ENCODE assay signal across 8 mouse cellular contexts in genomic region chr17:25561223-25562028, GRCm38 (mm10). TPM values are rescaled to one million over a fixed set of nuclear protein-coding genes. Genes with fewer than 3 reads are reported as not detected.
DNase-seq lines count a peak whose midpoint lies in the region; ATAC-seq and TF ChIP-seq lines count a peak whose summit lies in the region.
"Had no signal": no experiment of that assay in that cellular context is flagged by ENCODE, and none has a peak within 500 bp of the region (broad histone marks: within the 10 kb centered on the region; RNA-seq: fewer than 3 reads in every experiment).

No protein-coding gene starts in this region.

- DNase-seq in brain, embryonic 14.5 days (ENCODE audit: low read depth) = peak; percentile 96
- no peak for DNase-seq in embryonic facial prominence, embryonic 11.5 days (ENCODE audit: low spot score)
- DNase-seq in hindbrain, postnatal 0 days (ENCODE audit: low spot score) = peak; percentile 87
- peak; percentile 92 for DNase-seq in midbrain, postnatal 0 days (ENCODE audit: low spot score)
- DNase-seq in kidney, postnatal 25 days = no peak
- no peak for DNase-seq in lung, postnatal 0 days (ENCODE audit: low spot score)
- no peak for DNase-seq in thymus, postnatal 4 days
- DNase-seq: gastrocnemius, postnatal 14 days had no signal

- no peaks in the 10 kb centered on the region for H3K27me3 ChIP-seq in embryonic facial prominence, embryonic 11.5 days (ENCODE audit: control insufficient read depth, insufficient read depth, low read length)
- H3K27me3 ChIP-seq in hindbrain, postnatal 0 days (ENCODE audit: insufficient read depth, low read length) = no peaks in the 10 kb centered on the region
- H3K27me3 ChIP-seq in midbrain, postnatal 0 days (ENCODE audit: insufficient read depth, low read length) = no peaks in the 10 kb centered on the region
- no peaks in the 10 kb centered on the region for H3K27me3 ChIP-seq in lung, postnatal 0 days (replicated peaks; ENCODE audit: insufficient read depth, low read length)

- WGBS in embryonic facial prominence, embryonic 11.5 days = 70% methylated on average over 16 of the region's 16 CpGs
- 22% methylated on average over 16 of the region's 16 CpGs for WGBS in hindbrain, postnatal 0 days
- 29% methylated on average over 16 of the region's 16 CpGs for WGBS in midbrain, postnatal 0 days
- WGBS in lung, postnatal 0 days = 70% methylated on average over 16 of the region's 16 CpGs

- no peak overlapping the region for H3K4me3 ChIP-seq in embryonic facial prominence, embryonic 11.5 days (ENCODE audit: low read depth, low read length)
- no peak overlapping the region for H3K4me3 ChIP-seq in hindbrain, postnatal 0 days (ENCODE audit: low read length)
- H3K4me3 ChIP-seq in midbrain, postnatal 0 days (ENCODE audit: low read depth, low read length) = no peak overlapping the region
- H3K4me3 ChIP-seq in lung, postnatal 0 days (ENCODE audit: low read depth, low read length) = no peak overlapping the region

- H3K9ac ChIP-seq in embryonic facial prominence, embryonic 11.5 days (replicated peaks; ENCODE audit: low read length) = no peak overlapping the region
- H3K9ac ChIP-seq in hindbrain, postnatal 0 days (replicated peaks; ENCODE audit: low read length) = no peak overlapping the region
- H3K9ac ChIP-seq in midbrain, postnatal 0 days (replicated peaks; ENCODE audit: low read length, poor library complexity, severe bottlenecking) = no peak overlapping the region
- no peak overlapping the region for H3K9ac ChIP-seq in lung, postnatal 0 days (replicated peaks; ENCODE audit: low read depth)

- peak; percentile 82 for ATAC-seq in embryonic facial prominence, embryonic 11.5 days (replicated peaks; ENCODE audit: insufficient number of reproducible peaks, low FRiP score, low TSS enrichment, low read depth)
- peak; percentile 93 for ATAC-seq in hindbrain, postnatal 0 days
- ATAC-seq in midbrain, postnatal 0 days (ENCODE audit: low FRiP score) = peak; percentile 81
- no peak for ATAC-seq in lung, postnatal 0 days

- no peaks in the 10 kb centered on the region for H3K9me3 ChIP-seq in embryonic facial prominence, embryonic 11.5 days (replicated peaks; ENCODE audit: control insufficient read depth, low read length)
- H3K9me3 ChIP-seq in hindbrain, postnatal 0 days (ENCODE audit: low read length) = no peaks in the 10 kb centered on the region
- H3K9me3 ChIP-seq in midbrain, postnatal 0 days (ENCODE audit: low read length) = no peaks in the 10 kb centered on the region
- H3K9me3 ChIP-seq in lung, postnatal 0 days (ENCODE audit: low read length) = no peaks in the 10 kb centered on the region

- H3K36me3 ChIP-seq in embryonic facial prominence, embryonic 11.5 days (replicated peaks; ENCODE audit: control insufficient read depth, insufficient read depth, low read depth, low read length) = no peaks in the 10 kb centered on the region
- no peaks in the 10 kb centered on the region for H3K36me3 ChIP-seq in hindbrain, postnatal 0 days (ENCODE audit: insufficient read depth, low read length)
- no peaks in the 10 kb centered on the region for H3K36me3 ChIP-seq in midbrain, postnatal 0 days (ENCODE audit: insufficient read depth, low read length)
- no peaks in the 10 kb centered on the region for H3K36me3 ChIP-seq in lung, postnatal 0 days (ENCODE audit: insufficient read depth, low read length)

- H3K4me1 ChIP-seq in embryonic facial prominence, embryonic 11.5 days (ENCODE audit: control insufficient read depth, insufficient read depth, low read length) = peaks cover 6% of the 10 kb centered on the region
- H3K4me1 ChIP-seq in hindbrain, postnatal 0 days (ENCODE audit: insufficient read depth, low read length) = peaks cover 19% of the 10 kb centered on the region
- H3K4me1 ChIP-seq in midbrain, postnatal 0 days (ENCODE audit: insufficient read depth, low read length) = peaks cover 10% of the 10 kb centered on the region
- no peaks in the 10 kb centered on the region for H3K4me1 ChIP-seq in lung, postnatal 0 days (ENCODE audit: insufficient read depth, low read depth, low read length)

- no peak for TF ChIP-seq POLR2A in brain, embryonic 14.5 days (IDR thresholded peaks at IDR 0.05; ENCODE audit: borderline replicate concordance, extremely low read depth, insufficient read depth, insufficient read length, poor library complexity, severe bottlenecking)

- no peak for TF ChIP-seq CTCF in brain, embryonic 14.5 days (IDR thresholded peaks at IDR 0.05; ENCODE audit: borderline replicate concordance, extremely low read depth, insufficient read depth, insufficient read length)
- TF ChIP-seq CTCF in hindbrain, postnatal 0 days (IDR thresholded peaks at IDR 0.05; ENCODE audit: low read depth) = no peak; the same call in 1 of the 2 replicates
- no peak for TF ChIP-seq CTCF in midbrain, postnatal 0 days (IDR thresholded peaks at IDR 0.05)
- TF ChIP-seq CTCF in lung, postnatal 0 days (IDR thresholded peaks at IDR 0.05) = no peak

- no peak overlapping the region for H3K4me2 ChIP-seq in embryonic facial prominence, embryonic 11.5 days (ENCODE audit: low read depth, low read length)
- H3K4me2 ChIP-seq in hindbrain, postnatal 0 days (ENCODE audit: low read depth, low read length) = no peak overlapping the region
- H3K4me2 ChIP-seq in midbrain, postnatal 0 days (ENCODE audit: low read depth, low read length, poor library complexity, severe bottlenecking) = no peak overlapping the region
- H3K4me2 ChIP-seq in lung, postnatal 0 days (replicated peaks; ENCODE audit: low read depth, low read length) = no peak overlapping the region

- TF ChIP-seq EP300 in lung, postnatal 0 days (IDR thresholded peaks at IDR 0.05) = no peak

- H3K27ac ChIP-seq in embryonic facial prominence, embryonic 11.5 days (replicated peaks; ENCODE audit: low read depth, low read length) = no peak overlapping the region
- H3K27ac ChIP-seq in hindbrain, postnatal 0 days = peak overlapping the region; percentile 78
- peak overlapping the region; percentile 65 for H3K27ac ChIP-seq in midbrain, postnatal 0 days (ENCODE audit: low read depth, low read length)
- no peak overlapping the region for H3K27ac ChIP-seq in lung, postnatal 0 days (ENCODE audit: low read length)

RNA-seq across cellular contexts. Expression of gene Sox8, which starts 9.1 kb away (rescaled TPM):
- polyA plus RNA-seq in brain, embryonic 14.5 days (2012; rRNA removed) = 17.6 and 17.9 TPM in 2 replicates
- polyA plus RNA-seq in embryonic facial prominence, embryonic 11.5 days (2014; fragmentation: Nextera tagmentation; extraction: Ambion mirVana) = 6.2 and 9.5 TPM in 2 replicates
- 52.1 and 54.5 TPM in 2 replicates for total RNA-seq in hindbrain, postnatal 0 days (2014; rRNA removed)
- 28.9 and 31.5 TPM in 2 replicates for polyA plus RNA-seq in hindbrain, postnatal 0 days (2015; fragmentation: Nextera tagmentation; extraction: Ambion mirVana)
- 21.5 and 31.0 TPM in 2 replicates for total RNA-seq in midbrain, postnatal 0 days (2014; rRNA removed)
- polyA plus RNA-seq in midbrain, postnatal 0 days (2015; fragmentation: Nextera tagmentation; extraction: Ambion mirVana) = 16.3 and 19.9 TPM in 2 replicates
- polyA plus RNA-seq in lung, postnatal 0 days (2015; fragmentation: Nextera tagmentation; extraction: Ambion mirVana) = 0.19 and 0.24 TPM in 2 replicates

RNA-seq across cellular contexts. Expression of gene Lmf1, which starts 17.5 kb away (rescaled TPM):
- polyA plus RNA-seq in brain, embryonic 14.5 days (2012; rRNA removed) = 11.7 and 16.0 TPM in 2 replicates
- 24.9 and 25.7 TPM in 2 replicates for polyA plus RNA-seq in embryonic facial prominence, embryonic 11.5 days (2014; fragmentation: Nextera tagmentation; extraction: Ambion mirVana)
- total RNA-seq in hindbrain, postnatal 0 days (2014; rRNA removed) = 38.1 and 45.1 TPM in 2 replicates
- 21.4 and 22.4 TPM in 2 replicates for polyA plus RNA-seq in hindbrain, postnatal 0 days (2015; fragmentation: Nextera tagmentation; extraction: Ambion mirVana)
- total RNA-seq in midbrain, postnatal 0 days (2014; rRNA removed) = 27.3 and 27.6 TPM in 2 replicates
- polyA plus RNA-seq in midbrain, postnatal 0 days (2015; fragmentation: Nextera tagmentation; extraction: Ambion mirVana) = 19.8 and 23.0 TPM in 2 replicates
- polyA plus RNA-seq in lung, postnatal 0 days (2015; fragmentation: Nextera tagmentation; extraction: Ambion mirVana) = 16.5 and 16.6 TPM in 2 replicates

Comparison
In these comparisons a context has a peak if more than half of its experiments do, and no peak if none do; other contexts are left out.
1. DNase-seq: peak in brain, embryonic 14.5 days (single experiment), hindbrain, postnatal 0 days (single experiment) and midbrain, postnatal 0 days (single experiment); none in embryonic facial prominence, embryonic 11.5 days (single experiment), kidney, postnatal 25 days (0 of 2), lung, postnatal 0 days (single experiment) and thymus, postnatal 4 days (single experiment).
2. H3K27ac ChIP-seq: peak in hindbrain, postnatal 0 days (single experiment) and midbrain, postnatal 0 days (single experiment); none in embryonic facial prominence, embryonic 11.5 days (single experiment) and lung, postnatal 0 days (single experiment).